25 mouse cellular contexts compared by ENCODE assay signal in genomic region chr5:88629125-88629524, GRCm38 (mm10). TPM values are rescaled to one million over a fixed set of nuclear protein-coding genes. Genes with fewer than 3 reads are reported as not detected.
DNase-seq lines count a peak whose midpoint lies in the region; ATAC-seq and TF ChIP-seq lines count a peak whose summit lies in the region.
"Had no signal": no experiment of that assay in that cellular context is flagged by ENCODE, and none has a peak within 500 bp of the region (broad histone marks: within the 10 kb centered on the region; RNA-seq: fewer than 3 reads in every experiment).

No protein-coding gene starts in this region.

- TF ChIP-seq POLR2A in limb, embryonic 14.5 days (IDR thresholded peaks at IDR 0.05; ENCODE audit: borderline replicate concordance, extremely low read depth, insufficient read depth, insufficient read length): no peak

- no peaks in the 10 kb centered on the region for H3K9me3 ChIP-seq in kidney, postnatal 0 days (replicated peaks; ENCODE audit: low read length)
- H3K9me3 ChIP-seq in kidney, embryonic 16.5 days (ENCODE audit: low read length): no peaks in the 10 kb centered on the region
- H3K9me3 ChIP-seq in limb, embryonic 10.5 days (replicated peaks): no peaks in the 10 kb centered on the region
- H3K9me3 ChIP-seq in limb, embryonic 14.5 days (ENCODE audit: control insufficient read depth, low read length): no peaks in the 10 kb centered on the region
- H3K9me3 ChIP-seq: embryonic facial prominence, embryonic 15.5 days; forebrain, embryonic 10.5 days; heart, embryonic 12.5 days; hindbrain, embryonic 10.5 days had no signal

- peaks cover 20% of the 10 kb centered on the region; the same call in 1 of the 2 replicates for H3K36me3 ChIP-seq in kidney, postnatal 0 days (ENCODE audit: insufficient read depth, low read length)
- H3K36me3 ChIP-seq in kidney, embryonic 16.5 days (ENCODE audit: insufficient read depth, low read length): peaks cover 15% of the 10 kb centered on the region; the same call in 1 of the 2 replicates
- peaks cover 20% of the 10 kb centered on the region for H3K36me3 ChIP-seq in limb, embryonic 10.5 days
- peaks cover 13% of the 10 kb centered on the region for H3K36me3 ChIP-seq in limb, embryonic 14.5 days (ENCODE audit: control insufficient read depth, insufficient read depth, low read length)

- DNase-seq in heart, adult 11 months: peak; percentile 64
- DNase-seq in heart, adult 8-10 months (ENCODE audit: low spot score): no peak
- DNase-seq in kidney, postnatal 0 days (ENCODE audit: low spot score): peak; percentile 11
- DNase-seq in limb, embryonic 10.5 days (ENCODE audit: low spot score): peak; percentile 28
- DNase-seq in limb, embryonic 14.5 days (ENCODE audit: low spot score): no peak
- no peak for DNase-seq in urinary bladder, postnatal 4 days (ENCODE audit: low spot score in 2 of 2)
- DNase-seq in spleen, postnatal 36 days (ENCODE audit: low spot score in 2 of 2): no peak
- DNase-seq: adrenal gland, adult 2 months; adrenal gland, postnatal 36 days; cerebellum, adult 11 months; cerebellum, adult 8-10 months; cerebellum, postnatal 14 days; gastrocnemius, postnatal 10 days; heart, adult 2 months had no signal

- 40% methylated on average over 11 of the region's 11 CpGs for WGBS in kidney, postnatal 0 days
- WGBS in kidney, embryonic 16.5 days: 38% methylated on average over 11 of the region's 11 CpGs
- WGBS in limb, embryonic 10.5 days: 58% methylated on average over 11 of the region's 11 CpGs
- WGBS in limb, embryonic 14.5 days: 32% methylated on average over 11 of the region's 11 CpGs

- no peak overlapping the region for H3K4me3 ChIP-seq in kidney, postnatal 0 days (replicated peaks; ENCODE audit: low read depth, low read length)
- H3K4me3 ChIP-seq in kidney, embryonic 16.5 days (ENCODE audit: low read length): no peak overlapping the region
- no peak overlapping the region for H3K4me3 ChIP-seq in limb, embryonic 10.5 days
- H3K4me3 ChIP-seq in limb, embryonic 14.5 days (replicated peaks; ENCODE audit: low read length): no peak overlapping the region
- H3K4me3 ChIP-seq: embryonic facial prominence, embryonic 15.5 days; erythroblast, embryonic 14.5 days; forebrain, embryonic 10.5 days; heart, adult 2 months; heart, embryonic 12.5 days; hindbrain, embryonic 10.5 days had no signal

- H3K9ac ChIP-seq in kidney, postnatal 0 days (ENCODE audit: low read depth, low read length): no peak overlapping the region
- no peak overlapping the region for H3K9ac ChIP-seq in kidney, embryonic 16.5 days (replicated peaks; ENCODE audit: low read length)
- no peak overlapping the region for H3K9ac ChIP-seq in limb, embryonic 14.5 days (ENCODE audit: low read depth, low read length, severe bottlenecking)
- H3K9ac ChIP-seq: embryonic facial prominence, embryonic 15.5 days; heart, embryonic 12.5 days; hindbrain, embryonic 14.5 days had no signal

- H3K27ac ChIP-seq in kidney, postnatal 0 days: no peak overlapping the region
- H3K27ac ChIP-seq in kidney, embryonic 16.5 days (ENCODE audit: low read length): no peak overlapping the region
- no peak overlapping the region for H3K27ac ChIP-seq in limb, embryonic 10.5 days
- no peak overlapping the region for H3K27ac ChIP-seq in limb, embryonic 14.5 days (replicated peaks; ENCODE audit: low read depth, low read length)
- H3K27ac ChIP-seq: embryonic facial prominence, embryonic 15.5 days; forebrain, embryonic 10.5 days; heart, adult 2 months; hindbrain, embryonic 10.5 days; hindbrain, embryonic 14.5 days had no signal

- H3K4me2 ChIP-seq in kidney, postnatal 0 days (ENCODE audit: low read length): no peak overlapping the region
- no peak overlapping the region for H3K4me2 ChIP-seq in kidney, embryonic 16.5 days (replicated peaks; ENCODE audit: low read depth, low read length)
- peak overlapping the region; percentile 10; the same call in 1 of the 2 replicates for H3K4me2 ChIP-seq in limb, embryonic 14.5 days (replicated peaks; ENCODE audit: low read depth, low read length, severe bottlenecking)
- H3K4me2 ChIP-seq: embryonic facial prominence, embryonic 15.5 days; heart, embryonic 12.5 days; hindbrain, embryonic 14.5 days had no signal

- ATAC-seq in kidney, postnatal 0 days (replicated peaks; ENCODE audit: low FRiP score, low read depth): no peak
- ATAC-seq in kidney, embryonic 16.5 days (ENCODE audit: low FRiP score, low TSS enrichment): no peak
- ATAC-seq in limb, embryonic 14.5 days (ENCODE audit: low FRiP score, low read depth): no peak
- ATAC-seq: activated CD4-positive, CD25-positive, alpha-beta regulatory T cell, adult 4 months; forebrain, embryonic 14.5 days; Patski had no signal

- no peak for TF ChIP-seq CTCF in kidney, postnatal 0 days (IDR thresholded peaks at IDR 0.05; ENCODE audit: low read depth)

- H3K4me1 ChIP-seq in kidney, postnatal 0 days (replicated peaks; ENCODE audit: insufficient read depth, low read length): no peaks in the 10 kb centered on the region
- H3K4me1 ChIP-seq in kidney, embryonic 16.5 days (ENCODE audit: insufficient read depth, low read length): no peaks in the 10 kb centered on the region
- H3K4me1 ChIP-seq in limb, embryonic 10.5 days: peaks cover 9% of the 10 kb centered on the region
- no peaks in the 10 kb centered on the region for H3K4me1 ChIP-seq in limb, embryonic 14.5 days (ENCODE audit: control insufficient read depth, insufficient read depth, low read length)
- H3K4me1 ChIP-seq: embryonic facial prominence, embryonic 15.5 days; forebrain, embryonic 10.5 days; hindbrain, embryonic 10.5 days had no signal

- H3K27me3 ChIP-seq in kidney, postnatal 0 days (ENCODE audit: insufficient read depth, low read length): no peaks in the 10 kb centered on the region
- H3K27me3 ChIP-seq in kidney, embryonic 16.5 days (ENCODE audit: insufficient read depth, low read length): no peaks in the 10 kb centered on the region
- no peaks in the 10 kb centered on the region for H3K27me3 ChIP-seq in limb, embryonic 10.5 days (ENCODE audit: low read depth, poor library complexity, severe bottlenecking)
- no peaks in the 10 kb centered on the region for H3K27me3 ChIP-seq in limb, embryonic 14.5 days (ENCODE audit: control insufficient read depth, insufficient read depth, low read length)
- H3K27me3 ChIP-seq: CH12.LX; embryonic facial prominence, embryonic 15.5 days; heart, embryonic 12.5 days; Patski had no signal

RNA-seq across cellular contexts. Expression of gene Grsf1, which starts 46.8 kb away (rescaled TPM):
- total RNA-seq in heart, adult 8-10 months (2022): 100 to 1,000 TPM; 199 to 220 (median 209) TPM
- 82.0 and 82.7 TPM in 2 replicates for polyA plus RNA-seq in kidney, postnatal 0 days (2015; fragmentation: Nextera tagmentation; extraction: Ambion mirVana)
- polyA plus RNA-seq in kidney, embryonic 16.5 days (2015; fragmentation: Nextera tagmentation; extraction: Ambion mirVana): 36.1 and 59.0 TPM in 2 replicates
- polyA plus RNA-seq in limb, embryonic 10.5 days (2016; fragmentation: Nextera tagmentation; extraction: Ambion mirVana): 64.4 and 67.5 TPM in 2 replicates
- 46.4 and 55.3 TPM in 2 replicates for polyA plus RNA-seq in limb, embryonic 14.5 days (2012; rRNA removed)
- polyA plus RNA-seq in limb, embryonic 14.5 days (2014; fragmentation: Nextera tagmentation; extraction: Ambion mirVana): 63.2 and 63.9 TPM in 2 replicates

Comparison
In these comparisons a context has a peak if more than half of its experiments do, and no peak if none do; other contexts are left out.
1. DNase-seq: peak in heart, adult 11 months (single experiment), kidney, postnatal 0 days (single experiment) and limb, embryonic 10.5 days (single experiment); none in heart, adult 8-10 months (single experiment), limb, embryonic 14.5 days (single experiment), urinary bladder, postnatal 4 days (0 of 2) and spleen, postnatal 36 days (0 of 2).